Mouse (Mus musculus) hindbrain, embryonic 15.5 days (tissue): ENCODE measurements around the gene Sik3. TPM values are rescaled to one million over a fixed set of nuclear protein-coding genes. Genes with fewer than 3 reads are reported as not detected.

ENCODE experiments used
- ATAC-seq: fragments of 200-750 bp; cut with Nextera tagmentation; 2 replicates; pipeline ENCODE4 v1.8.0; 2017; ENCODE audit warnings: low read depth, moderate number of reproducible peaks, moderate TSS enrichment; ENCODE audit not compliant: low FRiP score
- H3K27ac ChIP-seq: fragments of 300-500 bp; sonication (generic); replicated peaks from 2 replicates; pipeline ENCODE4 v1.5.1; 2015; ENCODE audit warnings: mild to moderate bottlenecking, inconsistent platforms
- H3K27me3 ChIP-seq: fragments of 300-500 bp; sonication (generic); 2 replicates; pipeline ENCODE4 v1.6.1; 2015; ENCODE audit warnings: control low read depth, inconsistent platforms
- H3K36me3 ChIP-seq: fragments of 300-500 bp; sonication (generic); 2 replicates; pipeline ENCODE4 v1.6.1; 2015; ENCODE audit warnings: control low read depth, inconsistent platforms
- H3K4me1 ChIP-seq: fragments of 300-500 bp; sonication (generic); replicated peaks from 2 replicates; pipeline ENCODE4 v1.6.1; 2015; ENCODE audit warnings: control low read depth, inconsistent platforms
- H3K4me2 ChIP-seq: fragments of 300-500 bp; sonication (generic); 2 replicates; pipeline ENCODE4 v1.6.1; 2015; ENCODE audit warnings: moderate library complexity, mild to moderate bottlenecking, inconsistent platforms
- H3K4me3 ChIP-seq: fragments of 300-500 bp; sonication (generic); 2 replicates; pipeline ENCODE4 v1.5.1; 2015; ENCODE audit warnings: mild to moderate bottlenecking, inconsistent platforms
- H3K9ac ChIP-seq: fragments of 300-500 bp; sonication (generic); 2 replicates; pipeline ENCODE4 v1.6.1; 2015; ENCODE audit warnings: inconsistent platforms
- H3K9me3 ChIP-seq: fragments of 300-500 bp; sonication (generic); 2 replicates; pipeline ENCODE4 v1.6.1; 2016; ENCODE audit warnings: control low read depth, inconsistent platforms
- WGBS: fragments of 180-500 bp; shearing (Covaris S2); methylation state at CpG from one replicate; pipeline ENCODE4 v1.1.7; 2015; 5-methylcytosine and 5-hydroxymethylcytosine counted together
- polyA plus RNA-seq: library from polyadenylated mRNA; unstranded; fragments of >200 nt; fragmentation: Nextera tagmentation; extraction: Ambion mirVana; gene quantifications from 2 replicates; pipeline ENCODE4 v1.2.1, GENCODE M21; 2015

Sik3 gene
- polyA plus RNA-seq, 1 experiment from 2014 or later, result 12.6 TPM

GRCm38 (mm10) chr9:46019975-46020374 lies 7.4 kb downstream of the Sik3 start:
- 77% methylated on average over 6 of the region's 6 CpGs for WGBS
- Histone ChIP-seq H3K9me3 (no peaks in the 10 kb centered on the region), H3K27me3 (no peaks in the 10 kb centered on the region), H3K36me3 (no peaks in the 10 kb centered on the region), H3K27ac (no peak overlapping the region), H3K4me1 (peaks cover 21% of the 10 kb centered on the region), H3K4me3 (no peak overlapping the region), H3K9ac (no peak overlapping the region), H3K4me2 (no peak overlapping the region)
- ATAC-seq, result no peak

- Histone ChIP-seq H3K4me3 (no peak overlapping the region), H3K36me3 (no peaks in the 10 kb centered on the region), H3K9me3 (no peaks in the 10 kb centered on the region), H3K9ac (no peak overlapping the region), H3K4me1 (peaks cover 8% of the 10 kb centered on the region; the same call in 1 of the 2 replicates), H3K4me2 (no peak overlapping the region), H3K27ac (no peak overlapping the region), H3K27me3 (no peaks in the 10 kb centered on the region)
- WGBS, result 90% methylated on average over 11 of the region's 11 CpGs
- no peak for ATAC-seq
Observed at GRCm38 (mm10) chr9:46023591-46023990, 11.0 kb downstream of the Sik3 start.

DNA sequence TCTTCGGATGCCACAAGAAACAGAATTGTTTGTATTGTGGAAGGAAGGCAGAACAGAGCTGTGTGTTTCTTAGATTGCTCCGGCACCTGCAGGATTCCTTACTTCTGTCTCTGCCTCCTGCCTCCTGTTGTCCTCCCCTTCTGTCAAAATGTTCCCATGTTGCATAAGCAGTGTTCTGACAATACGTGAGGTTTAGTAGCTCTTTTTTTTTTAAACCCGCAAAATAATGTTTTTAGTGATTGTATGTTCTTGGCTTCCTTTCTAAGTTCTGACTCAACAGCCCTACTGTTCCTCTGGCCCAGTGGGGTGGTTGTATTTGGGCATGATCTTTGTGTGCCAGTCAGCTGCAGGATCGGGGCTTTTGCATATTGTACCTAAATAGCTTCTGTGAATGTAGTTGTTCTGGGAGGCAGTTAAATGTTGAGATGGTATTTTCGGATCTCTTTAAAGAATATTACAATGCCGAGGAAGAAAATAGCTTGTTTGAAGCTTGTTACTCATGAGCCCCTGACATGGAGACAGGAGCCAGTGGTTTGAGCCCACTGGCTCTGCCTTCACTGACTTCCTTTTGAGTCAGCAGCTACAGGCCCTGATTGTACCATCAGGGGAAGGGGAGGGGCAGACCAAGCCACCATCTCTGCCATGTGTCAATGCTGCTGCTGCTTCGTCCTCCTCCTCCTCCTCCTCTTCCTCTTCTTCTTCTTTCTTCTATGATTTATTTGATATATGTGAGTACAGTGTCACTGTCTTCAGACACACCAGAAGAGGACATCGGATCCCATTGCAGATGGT lies 13.6 kb downstream of the Sik3 start:
- H3K4me3 ChIP-seq, result no peak overlapping the region
- no peak overlapping the region for H3K4me2 ChIP-seq
- H3K9me3 ChIP-seq, result no peaks in the 10 kb centered on the region
- H3K4me1 ChIP-seq, result peaks cover 8% of the 10 kb centered on the region; the same call in 1 of the 2 replicates
- no peaks in the 10 kb centered on the region for H3K27me3 ChIP-seq
- no peak for ATAC-seq
- no peak overlapping the region for H3K27ac ChIP-seq
- 83% methylated on average over 9 of the region's 9 CpGs for WGBS
- H3K9ac ChIP-seq, result no peak overlapping the region
- H3K36me3 ChIP-seq, result no peaks in the 10 kb centered on the region

GRCm38 (mm10) chr9:46027994-46028393 lies 15.4 kb downstream of the Sik3 start:
- H3K4me2 ChIP-seq, result no peak overlapping the region
- no peak overlapping the region for H3K27ac ChIP-seq
- no peaks in the 10 kb centered on the region for H3K36me3 ChIP-seq
- H3K27me3 ChIP-seq, result no peaks in the 10 kb centered on the region
- no peak overlapping the region for H3K4me3 ChIP-seq
- no peak overlapping the region for H3K9ac ChIP-seq
- ATAC-seq, result no peak
- H3K9me3 ChIP-seq, result no peaks in the 10 kb centered on the region
- peaks cover 19% of the 10 kb centered on the region for H3K4me1 ChIP-seq
- WGBS, result 28% methylated on average over 8 of the region's 8 CpGs

- Histone ChIP-seq H3K4me1 (peaks cover 16% of the 10 kb centered on the region), H3K9ac (no peak overlapping the region), H3K27ac (no peak overlapping the region), H3K9me3 (no peaks in the 10 kb centered on the region), H3K4me2 (no peak overlapping the region), H3K36me3 (no peaks in the 10 kb centered on the region), H3K4me3 (no peak overlapping the region), H3K27me3 (no peaks in the 10 kb centered on the region)
- WGBS, result 86% methylated on average over 6 of the region's 6 CpGs
- ATAC-seq, result no peak
Observed at GRCm38 (mm10) chr9:46029534-46029933, 16.9 kb downstream of the Sik3 start.

- no peaks in the 10 kb centered on the region for H3K36me3 ChIP-seq
- H3K4me2 ChIP-seq, result no peak overlapping the region
- 85% methylated on average over 5 of the region's 5 CpGs for WGBS
- H3K4me3 ChIP-seq, result no peak overlapping the region
- no peaks in the 10 kb centered on the region for H3K27me3 ChIP-seq
- H3K9ac ChIP-seq, result no peak overlapping the region
- no peaks in the 10 kb centered on the region for H3K9me3 ChIP-seq
- H3K27ac ChIP-seq, result no peak overlapping the region
- ATAC-seq, result no peak
- peaks cover 19% of the 10 kb centered on the region for H3K4me1 ChIP-seq
Observed at GRCm38 (mm10) chr9:46030184-46030583, 17.6 kb downstream of the Sik3 start.

GRCm38 (mm10) chr9:46030968-46031367 lies 18.3 kb downstream of the Sik3 start:
- WGBS, result 90% methylated on average over 6 of the region's 6 CpGs
- peaks cover 24% of the 10 kb centered on the region for H3K4me1 ChIP-seq
- H3K27ac ChIP-seq, result no peak overlapping the region
- no peaks in the 10 kb centered on the region for H3K9me3 ChIP-seq
- H3K4me2 ChIP-seq, result no peak overlapping the region
- no peaks in the 10 kb centered on the region for H3K27me3 ChIP-seq
- no peak for ATAC-seq
- no peak overlapping the region for H3K9ac ChIP-seq
- no peaks in the 10 kb centered on the region for H3K36me3 ChIP-seq
- H3K4me3 ChIP-seq, result no peak overlapping the region

- no peak overlapping the region for H3K9ac ChIP-seq
- H3K4me1 ChIP-seq, result peaks cover 24% of the 10 kb centered on the region
- no peaks in the 10 kb centered on the region for H3K36me3 ChIP-seq
- H3K4me3 ChIP-seq, result no peak overlapping the region
- no peak for ATAC-seq
- H3K27ac ChIP-seq, result no peak overlapping the region
- no peaks in the 10 kb centered on the region for H3K27me3 ChIP-seq
- no peak overlapping the region for H3K4me2 ChIP-seq
- H3K9me3 ChIP-seq, result no peaks in the 10 kb centered on the region
- WGBS, result 61% methylated on average over 6 of the region's 6 CpGs
Observed at GRCm38 (mm10) chr9:46032190-46032589, 19.6 kb downstream of the Sik3 start.

DNA sequence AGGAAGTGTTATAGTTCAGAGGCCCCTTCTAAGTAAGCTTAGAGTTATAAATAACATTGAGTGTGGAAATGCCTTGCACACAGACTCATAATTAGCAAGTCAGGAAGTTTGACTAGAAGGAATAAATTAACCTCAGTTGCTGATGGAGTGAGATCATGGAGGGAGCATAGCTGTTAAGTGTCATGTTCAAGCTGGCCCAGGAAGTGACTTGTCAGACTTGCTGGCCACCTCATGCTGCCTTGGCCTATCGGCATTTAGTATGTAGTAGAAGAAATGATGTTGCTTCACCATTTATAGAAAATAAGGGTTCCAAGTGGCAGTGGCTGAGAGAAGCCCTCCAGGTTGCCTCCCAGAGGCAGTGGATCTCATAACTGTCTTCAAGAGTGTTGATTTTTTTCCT lies 20.4 kb downstream of the Sik3 start:
- Histone ChIP-seq H3K9me3 (no peaks in the 10 kb centered on the region), H3K4me3 (no peak overlapping the region), H3K4me2 (no peak overlapping the region), H3K4me1 (peaks cover 22% of the 10 kb centered on the region), H3K27me3 (no peaks in the 10 kb centered on the region), H3K9ac (no peak overlapping the region), H3K36me3 (no peaks in the 10 kb centered on the region), H3K27ac (no peak overlapping the region)
- 89% methylated on average over 1 of the region's 1 CpGs for WGBS
- no peak for ATAC-seq

- no peaks in the 10 kb centered on the region for H3K36me3 ChIP-seq
- H3K9me3 ChIP-seq, result no peaks in the 10 kb centered on the region
- H3K27me3 ChIP-seq, result no peaks in the 10 kb centered on the region
- no peak overlapping the region for H3K27ac ChIP-seq
- H3K4me3 ChIP-seq, result no peak overlapping the region
- peaks cover 19% of the 10 kb centered on the region for H3K4me1 ChIP-seq
- WGBS, result 93% methylated on average over 3 of the region's 3 CpGs
- ATAC-seq, result no peak
- H3K4me2 ChIP-seq, result no peak overlapping the region
- H3K9ac ChIP-seq, result no peak overlapping the region
Observed at GRCm38 (mm10) chr9:46033862-46034261, 21.2 kb downstream of the Sik3 start.

DNA sequence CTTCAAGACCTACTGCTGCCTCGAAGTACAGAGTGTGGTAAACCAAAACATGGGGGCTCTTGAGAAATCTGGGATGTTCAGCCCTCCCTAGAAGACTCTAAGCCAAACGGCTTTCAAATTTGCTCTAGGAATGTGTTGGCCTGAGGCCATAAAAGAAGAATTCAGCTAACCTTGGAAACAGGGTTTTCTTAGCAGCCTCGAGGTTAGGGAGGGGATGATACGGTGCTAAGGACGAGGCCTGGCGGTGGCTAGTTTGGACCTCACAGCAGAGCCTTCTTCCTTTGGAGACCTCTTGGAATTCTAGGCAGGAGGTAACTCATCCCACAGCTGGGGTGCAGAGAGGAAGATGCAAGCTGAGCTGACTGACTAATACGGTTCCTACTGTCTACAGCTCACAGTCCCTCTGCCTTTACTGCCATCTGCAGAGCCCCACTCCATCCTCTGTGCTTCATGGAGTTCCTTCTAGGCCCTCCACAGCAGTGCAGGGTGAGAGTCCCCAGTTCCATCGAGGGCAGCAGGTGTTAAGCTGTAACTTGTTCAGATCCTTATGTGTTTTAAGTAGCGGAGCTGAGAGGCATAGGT lies 22.8 kb downstream of the Sik3 start:
- H3K27ac ChIP-seq, result no peak overlapping the region
- no peaks in the 10 kb centered on the region for H3K27me3 ChIP-seq
- no peaks in the 10 kb centered on the region for H3K36me3 ChIP-seq
- ATAC-seq, result no peak
- 76% methylated on average over 9 of the region's 9 CpGs for WGBS
- H3K4me1 ChIP-seq, result peaks cover 19% of the 10 kb centered on the region
- no peak overlapping the region for H3K4me2 ChIP-seq
- H3K4me3 ChIP-seq, result no peak overlapping the region
- no peaks in the 10 kb centered on the region for H3K9me3 ChIP-seq
- H3K9ac ChIP-seq, result no peak overlapping the region

- ATAC-seq, result no peak
- H3K4me1 ChIP-seq, result peaks cover 16% of the 10 kb centered on the region
- no peak overlapping the region for H3K27ac ChIP-seq
- H3K4me3 ChIP-seq, result no peak overlapping the region
- no peaks in the 10 kb centered on the region for H3K27me3 ChIP-seq
- H3K36me3 ChIP-seq, result no peaks in the 10 kb centered on the region
- no peak overlapping the region for H3K9ac ChIP-seq
- no peak overlapping the region for H3K4me2 ChIP-seq
- H3K9me3 ChIP-seq, result no peaks in the 10 kb centered on the region
- 95% methylated on average over 8 of the region's 8 CpGs for WGBS
Observed at GRCm38 (mm10) chr9:46036881-46037280, 24.3 kb downstream of the Sik3 start.
